Mouse (Mus musculus): Measurements from ENCODE around the gene Vamp4. TPM values are rescaled to one million over a fixed set of nuclear protein-coding genes. Genes with fewer than 3 reads are reported as not detected.
A peak's percentile ranks its signal among the peaks of the same experiment; 100 is the strongest.

Gene Vamp4
- total RNA-seq, 1 experiment = 7.3 TPM

- in situ Hi-C loops (cut with MboI; ENCODE audit: low sequenced_read_pairs in 2 of 2, unreplicated experiment in 2 of 2) = no loop called here
- DNase-seq (ENCODE audit: low read depth, low spot score) = no peak
- H3K9me3 ChIP-seq (ENCODE audit: control insufficient read depth, insufficient read depth, low read depth, low read length) = no peaks in the 10 kb centered on the region
- no peaks in the 10 kb centered on the region for H3K36me3 ChIP-seq (ENCODE audit: control insufficient read depth, insufficient read depth, low read length, poor library complexity, severe bottlenecking)
- no peak overlapping the region for H3K9ac ChIP-seq (ENCODE audit: insufficient read depth, low read depth, low read length, poor library complexity, severe bottlenecking)
- H3K4me3 ChIP-seq (ENCODE audit: insufficient read depth in 1 of 2, low read depth in 1 of 2, low read length in 2 of 2, poor library complexity in 1 of 2, severe bottlenecking in 1 of 2) = no peak overlapping the region
- TF ChIP-seq ZC3H11A (IDR thresholded peaks at IDR 0.05; ENCODE audit: borderline replicate concordance, low read depth, low read length) (no peak), CHD2 (IDR thresholded peaks at IDR 0.05; ENCODE audit: low read depth, low read length) (no peak), HCFC1 (IDR thresholded peaks at IDR 0.05; ENCODE audit: borderline replicate concordance, insufficient read depth, low read length) (no peak), ZNF384 (IDR thresholded peaks at IDR 0.05; ENCODE audit: low read depth, low read length) (no peak), MAFK (IDR thresholded peaks at IDR 0.05; ENCODE audit: insufficient read depth, low read depth, low read length) (no peak)
- H3K4me1 ChIP-seq (ENCODE audit: control insufficient read depth in 2 of 2, insufficient read depth in 2 of 2, low read length in 2 of 2, poor library complexity in 1 of 2) = peaks cover 0 to 5% of the 10 kb centered on the region in 2 experiments; a peak in 1 of 4 replicates
- no peak overlapping the region for H3K27ac ChIP-seq (ENCODE audit: insufficient read depth, low read depth, low read length, poor library complexity, severe bottlenecking)
Measured at GRCm38 (mm10) chr1:162608127-162608526, 37.8 kb downstream of the Vamp4 start.

GRCm38 (mm10) chr1:162609633-162610250 lies 39.4 kb downstream of the Vamp4 start:
- TF ChIP-seq MAFK (IDR thresholded peaks at IDR 0.05; ENCODE audit: insufficient read depth, low read depth, low read length) = no peak
- TF ChIP-seq ZNF384 (IDR thresholded peaks at IDR 0.05; ENCODE audit: low read depth, low read length) = no peak
- no peak for TF ChIP-seq HCFC1 (IDR thresholded peaks at IDR 0.05; ENCODE audit: borderline replicate concordance, insufficient read depth, low read length)
- TF ChIP-seq CHD2 (IDR thresholded peaks at IDR 0.05; ENCODE audit: low read depth, low read length) = no peak
- TF ChIP-seq ZC3H11A (IDR thresholded peaks at IDR 0.05; ENCODE audit: borderline replicate concordance, low read depth, low read length) = no peak
- no peaks in the 10 kb centered on the region for H3K9me3 ChIP-seq (ENCODE audit: control insufficient read depth, insufficient read depth, low read depth, low read length)
- no peak overlapping the region for H3K9ac ChIP-seq (ENCODE audit: insufficient read depth, low read depth, low read length, poor library complexity, severe bottlenecking)
- DNase-seq (ENCODE audit: low read depth, low spot score) = no peak
- H3K4me3 ChIP-seq (ENCODE audit: insufficient read depth in 1 of 2, low read depth in 1 of 2, low read length in 2 of 2, poor library complexity in 1 of 2, severe bottlenecking in 1 of 2) = no peak overlapping the region
- in situ Hi-C loops (cut with MboI; ENCODE audit: low sequenced_read_pairs in 2 of 2, unreplicated experiment in 2 of 2) = no loop called here
- no peak overlapping the region for H3K27ac ChIP-seq (ENCODE audit: insufficient read depth, low read depth, low read length, poor library complexity, severe bottlenecking)
- no peaks in the 10 kb centered on the region for H3K36me3 ChIP-seq (ENCODE audit: control insufficient read depth, insufficient read depth, low read length, poor library complexity, severe bottlenecking)
- peaks cover 0 to 5% of the 10 kb centered on the region in 2 experiments; a peak in 1 of 4 replicates for H3K4me1 ChIP-seq (ENCODE audit: control insufficient read depth in 2 of 2, insufficient read depth in 2 of 2, low read length in 2 of 2, poor library complexity in 1 of 2)

GRCm38 (mm10) chr1:162611191-162611590 lies 40.9 kb downstream of the Vamp4 start:
- Histone ChIP-seq H3K27ac (ENCODE audit: insufficient read depth, low read depth, low read length, poor library complexity, severe bottlenecking) (no peak overlapping the region), H3K9me3 (ENCODE audit: control insufficient read depth, insufficient read depth, low read depth, low read length) (no peaks in the 10 kb centered on the region), H3K36me3 (ENCODE audit: control insufficient read depth, insufficient read depth, low read length, poor library complexity, severe bottlenecking) (no peaks in the 10 kb centered on the region), H3K4me3 (ENCODE audit: insufficient read depth in 1 of 2, low read depth in 1 of 2, low read length in 2 of 2, poor library complexity in 1 of 2, severe bottlenecking in 1 of 2) (no peak overlapping the region), H3K9ac (ENCODE audit: insufficient read depth, low read depth, low read length, poor library complexity, severe bottlenecking) (no peak overlapping the region), H3K4me1 (ENCODE audit: control insufficient read depth in 2 of 2, insufficient read depth in 2 of 2, low read length in 2 of 2, poor library complexity in 1 of 2) (peaks cover 0 to 5% of the 10 kb centered on the region in 2 experiments; a peak in 1 of 4 replicates)
- DNase-seq (ENCODE audit: low read depth, low spot score) = no peak
- in situ Hi-C loops (cut with MboI; ENCODE audit: low sequenced_read_pairs in 2 of 2, unreplicated experiment in 2 of 2) = no loop called here
- no peak for TF ChIP-seq ZC3H11A (IDR thresholded peaks at IDR 0.05; ENCODE audit: borderline replicate concordance, low read depth, low read length)
- no peak for TF ChIP-seq CHD2 (IDR thresholded peaks at IDR 0.05; ENCODE audit: low read depth, low read length)
- no peak for TF ChIP-seq ZNF384 (IDR thresholded peaks at IDR 0.05; ENCODE audit: low read depth, low read length)
- no peak for TF ChIP-seq HCFC1 (IDR thresholded peaks at IDR 0.05; ENCODE audit: borderline replicate concordance, insufficient read depth, low read length)
- no peak for TF ChIP-seq MAFK (IDR thresholded peaks at IDR 0.05; ENCODE audit: insufficient read depth, low read depth, low read length)

DNA sequence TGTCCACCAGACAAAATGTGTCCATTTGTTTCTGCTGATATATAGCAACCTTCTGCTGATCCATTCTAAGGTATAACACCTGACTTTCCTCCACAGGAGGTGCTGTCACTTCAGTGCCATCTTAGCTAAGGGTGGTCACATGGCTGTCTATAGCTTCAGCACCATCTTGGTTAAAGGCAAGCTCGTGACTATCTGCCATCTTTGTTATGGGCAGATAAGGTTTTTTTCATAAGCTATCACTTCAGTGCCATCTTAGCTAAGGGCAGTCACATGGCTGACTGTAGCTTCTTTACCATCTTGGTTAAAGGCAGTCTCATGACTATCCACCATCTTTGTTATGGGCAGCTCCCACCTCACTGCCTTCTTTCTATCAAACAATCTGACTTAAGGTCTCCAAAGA lies 45.2 kb downstream of the Vamp4 start:
- in situ Hi-C loops (cut with MboI; ENCODE audit: low sequenced_read_pairs in 2 of 2, unreplicated experiment in 2 of 2) = no loop called here
- Histone ChIP-seq H3K9ac (ENCODE audit: insufficient read depth, low read depth, low read length, poor library complexity, severe bottlenecking) (no peak overlapping the region), H3K9me3 (ENCODE audit: control insufficient read depth, insufficient read depth, low read depth, low read length) (no peaks in the 10 kb centered on the region), H3K27ac (ENCODE audit: insufficient read depth, low read depth, low read length, poor library complexity, severe bottlenecking) (no peak overlapping the region), H3K4me1 (ENCODE audit: control insufficient read depth in 2 of 2, insufficient read depth in 2 of 2, low read length in 2 of 2, poor library complexity in 1 of 2) (no peaks in the 10 kb centered on the region), H3K36me3 (ENCODE audit: control insufficient read depth, insufficient read depth, low read length, poor library complexity, severe bottlenecking) (no peaks in the 10 kb centered on the region), H3K4me3 (ENCODE audit: insufficient read depth in 1 of 2, low read depth in 1 of 2, low read length in 2 of 2, poor library complexity in 1 of 2, severe bottlenecking in 1 of 2) (no peak overlapping the region)
- DNase-seq (ENCODE audit: low read depth, low spot score) = no peak
- TF ChIP-seq ZNF384 (IDR thresholded peaks at IDR 0.05; ENCODE audit: low read depth, low read length) (no peak), ZC3H11A (IDR thresholded peaks at IDR 0.05; ENCODE audit: borderline replicate concordance, low read depth, low read length) (no peak), HCFC1 (IDR thresholded peaks at IDR 0.05; ENCODE audit: borderline replicate concordance, insufficient read depth, low read length) (peak; percentile 68; the same call in 1 of the 2 replicates), CHD2 (IDR thresholded peaks at IDR 0.05; ENCODE audit: low read depth, low read length) (no peak)
